Mouse (Mus musculus): ENCODE data around the gene Mybphl.
A peak's percentile ranks its signal among the peaks of the same experiment; 100 is the strongest.

Gene Mybphl

GRCm38 (mm10) chr3:108372691-108373090 is 8.0 kb downstream of the Mybphl start:
- no peak for DNase-seq

GRCm38 (mm10) chr3:108378875-108379663 is 14.4 kb downstream of the Mybphl start:
- no peak for DNase-seq

DNA sequence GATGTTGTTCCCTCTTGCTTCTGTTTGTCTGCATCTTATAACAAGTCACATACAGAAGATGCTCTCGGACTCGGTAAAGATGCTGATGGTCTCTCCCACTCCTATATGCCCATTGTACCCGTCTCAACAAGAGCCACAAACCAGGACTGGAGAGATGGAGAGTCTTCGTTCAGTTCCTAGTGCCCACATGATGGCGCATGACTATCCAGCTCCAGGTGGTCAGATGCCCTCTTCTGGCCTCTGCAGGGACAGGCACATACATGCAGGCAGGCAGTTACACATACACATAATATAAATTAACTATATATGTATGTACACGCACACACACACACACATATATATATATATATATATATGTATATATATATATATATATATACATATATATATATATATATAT is 16.0 kb downstream of the Mybphl start:
- no peak for DNase-seq

DNA sequence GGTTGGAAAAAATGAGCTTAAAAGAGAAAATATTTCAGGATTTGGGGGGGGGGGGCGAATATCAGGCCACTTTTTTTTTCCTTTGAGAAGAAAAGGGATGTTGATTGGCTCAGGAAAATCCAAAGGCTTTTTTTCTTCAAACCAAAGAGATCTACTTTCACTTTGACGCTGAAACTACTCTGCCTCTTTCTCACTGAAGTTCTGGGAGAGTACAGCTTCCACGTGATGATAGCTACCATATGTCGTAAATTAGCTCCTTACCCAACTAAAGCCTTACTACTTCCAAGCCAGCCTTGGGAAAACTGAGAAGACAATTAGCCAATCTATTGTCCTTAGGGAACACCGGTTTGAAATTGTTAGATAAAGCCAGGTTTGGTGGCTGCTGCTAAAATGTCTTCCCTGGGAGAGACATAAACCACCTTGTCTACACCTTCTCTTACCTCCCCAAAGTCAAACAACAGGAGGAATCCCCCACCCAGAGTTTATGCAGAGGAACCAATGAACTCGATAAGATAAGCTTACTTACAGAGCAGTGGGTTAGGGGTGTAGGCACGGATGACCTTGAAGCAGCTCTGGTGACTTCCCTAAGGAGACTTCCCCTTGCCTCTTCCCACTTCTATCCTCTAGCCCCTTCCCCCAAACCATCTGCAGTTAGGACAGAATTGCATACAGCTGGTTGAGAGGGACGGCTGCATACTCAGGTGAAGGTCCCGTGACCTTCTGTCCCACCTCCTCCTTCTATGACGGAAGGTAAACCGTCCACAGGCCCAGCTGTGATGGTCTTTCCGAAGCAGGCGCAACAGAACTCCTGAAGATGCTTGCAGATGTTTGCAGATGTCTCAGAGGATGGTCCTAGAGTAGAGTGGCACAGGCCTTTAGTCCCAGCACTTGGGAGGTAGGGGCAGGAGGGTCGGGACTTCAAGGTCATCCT is 17.5 kb downstream of the Mybphl start:
- no peak for DNase-seq

GRCm38 (mm10) chr3:108383485-108384354 is 19.0 kb downstream of the Mybphl start, which contains the start of gene Psrc1:
Psrc1 (plus strand) TSS chr3:108383839.
- peak; percentile 93 for DNase-seq

DNA sequence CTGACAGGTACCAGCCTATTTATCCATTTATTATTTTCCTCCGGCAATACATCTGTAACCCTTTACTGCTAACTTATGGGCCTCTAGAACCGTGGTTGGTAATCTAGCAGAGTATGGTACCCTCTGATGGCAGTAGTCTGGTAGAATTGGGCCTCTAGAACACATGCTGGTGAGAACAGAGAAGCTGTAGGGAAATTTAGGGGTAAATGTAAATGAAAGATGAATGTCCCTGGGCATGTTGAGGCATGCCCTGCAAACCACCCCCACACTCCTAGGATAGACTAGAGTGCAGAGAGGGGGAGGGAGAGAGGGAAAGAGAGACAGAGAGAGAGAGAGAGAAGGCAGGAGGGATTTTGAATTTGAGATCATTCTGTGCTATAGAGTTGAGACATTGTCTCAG is 19.7 kb downstream of the Mybphl start:
- no peak for DNase-seq

GRCm38 (mm10) chr3:108386186-108386585 is 21.5 kb downstream of the Mybphl start:
- no peak for DNase-seq

DNA sequence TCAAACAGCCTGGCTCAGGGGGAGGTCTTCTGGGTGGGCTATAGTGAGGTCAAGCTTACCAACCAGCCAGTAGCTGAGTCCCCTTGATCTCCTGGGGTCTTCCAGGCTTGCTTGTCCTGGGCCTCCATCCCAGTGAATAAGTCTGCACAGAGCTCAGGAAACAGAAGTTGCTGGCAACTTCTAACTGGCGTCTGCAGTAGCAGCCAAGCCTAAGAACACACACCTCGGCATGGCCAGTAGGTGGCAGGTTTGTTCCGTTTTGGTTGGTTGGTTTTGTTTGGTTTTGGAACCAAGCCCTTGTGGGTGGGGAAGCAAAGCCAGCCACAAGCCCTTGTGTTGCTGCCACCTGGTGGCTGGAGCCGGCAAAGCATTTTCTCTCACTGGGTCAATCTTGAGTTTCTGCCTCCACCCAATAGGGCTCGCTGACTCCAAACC is 24.4 kb downstream of the Mybphl start:
- DNase-seq = peak; percentile 98

- no peak for DNase-seq
These were observed 27.6 kb downstream of the Mybphl start for GRCm38 (mm10) chr3:108392299-108392698.

DNA sequence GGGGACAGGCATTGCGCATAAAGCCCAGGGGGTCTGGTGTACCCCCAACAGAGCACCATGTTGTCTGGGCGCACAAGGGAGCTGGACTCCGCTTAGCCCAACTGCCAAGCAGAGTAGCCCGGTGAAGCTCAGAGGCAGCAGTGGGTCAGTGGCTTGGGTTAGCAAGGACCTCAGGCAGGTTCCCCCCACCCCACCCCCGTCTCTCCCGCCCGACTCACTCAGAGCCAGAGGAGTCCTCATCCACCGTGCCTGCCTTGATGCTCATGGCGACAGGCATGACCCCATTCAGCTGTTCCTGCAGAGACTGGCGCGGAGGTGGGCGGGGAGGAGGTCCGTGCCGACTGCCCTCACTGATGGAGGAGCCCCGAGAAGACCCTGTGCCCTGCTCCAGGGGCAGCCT is 28.1 kb downstream of the Mybphl start:
- DNase-seq = peak; percentile 67

GRCm38 (mm10) chr3:108398281-108398680 is 33.6 kb downstream of the Mybphl start:
- no peak for DNase-seq

GRCm38 (mm10) chr3:108400442-108400841 is 35.7 kb downstream of the Mybphl start:
- no peak for DNase-seq

- peak; percentile 96 for DNase-seq
These were observed 37.2 kb downstream of the Mybphl start for GRCm38 (mm10) chr3:108401692-108402527.

DNA sequence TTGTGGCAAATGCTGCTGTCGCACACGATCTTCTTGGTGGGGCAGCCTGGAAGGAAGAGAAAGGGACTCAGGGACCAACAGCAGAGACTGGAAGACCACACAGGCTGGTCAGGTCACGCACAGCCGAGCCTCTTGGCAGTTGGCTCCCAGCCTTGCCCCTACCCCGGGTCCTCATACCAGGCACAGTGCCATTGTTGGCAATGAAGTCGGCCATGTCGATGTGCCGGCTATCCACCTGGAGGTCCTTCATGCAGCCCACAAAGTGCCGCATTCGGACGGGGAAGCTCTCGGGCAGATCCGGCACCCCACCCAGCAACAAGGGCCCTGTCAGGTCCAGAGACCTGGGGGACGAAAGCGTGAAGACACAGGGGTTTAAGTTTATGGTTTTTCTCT is 37.8 kb downstream of the Mybphl start:
- no peak for DNase-seq

- no peak for DNase-seq
These were observed 41.0 kb downstream of the Mybphl start for GRCm38 (mm10) chr3:108405536-108406305.

GRCm38 (mm10) chr3:108406306-108406885 is 41.7 kb downstream of the Mybphl start:
- peak; percentile 58 for DNase-seq

DNA sequence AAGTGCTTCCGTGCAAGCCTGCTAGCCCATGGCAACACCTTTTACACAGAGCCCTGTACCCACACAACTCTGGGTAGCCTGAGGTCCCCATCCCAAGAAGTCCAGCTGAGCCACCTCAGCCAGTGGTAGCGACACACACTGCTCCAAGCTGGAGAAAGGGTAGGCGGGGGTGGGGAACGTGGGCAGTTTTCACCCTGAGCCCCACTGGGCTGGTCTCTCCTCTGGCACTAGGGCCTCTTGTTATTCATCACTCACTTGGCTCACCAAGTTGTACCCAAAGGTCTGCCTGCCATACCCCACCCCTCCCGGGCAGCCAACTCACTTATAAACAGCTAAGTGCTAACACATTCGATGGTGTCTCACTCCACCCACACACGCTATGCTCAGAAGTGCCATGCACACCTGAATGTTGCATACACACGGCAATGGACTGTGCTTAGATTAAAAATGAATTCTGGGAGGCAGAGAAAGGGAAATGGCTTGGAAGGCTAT is 43.9 kb downstream of the Mybphl start:
- no peak for DNase-seq

DNA sequence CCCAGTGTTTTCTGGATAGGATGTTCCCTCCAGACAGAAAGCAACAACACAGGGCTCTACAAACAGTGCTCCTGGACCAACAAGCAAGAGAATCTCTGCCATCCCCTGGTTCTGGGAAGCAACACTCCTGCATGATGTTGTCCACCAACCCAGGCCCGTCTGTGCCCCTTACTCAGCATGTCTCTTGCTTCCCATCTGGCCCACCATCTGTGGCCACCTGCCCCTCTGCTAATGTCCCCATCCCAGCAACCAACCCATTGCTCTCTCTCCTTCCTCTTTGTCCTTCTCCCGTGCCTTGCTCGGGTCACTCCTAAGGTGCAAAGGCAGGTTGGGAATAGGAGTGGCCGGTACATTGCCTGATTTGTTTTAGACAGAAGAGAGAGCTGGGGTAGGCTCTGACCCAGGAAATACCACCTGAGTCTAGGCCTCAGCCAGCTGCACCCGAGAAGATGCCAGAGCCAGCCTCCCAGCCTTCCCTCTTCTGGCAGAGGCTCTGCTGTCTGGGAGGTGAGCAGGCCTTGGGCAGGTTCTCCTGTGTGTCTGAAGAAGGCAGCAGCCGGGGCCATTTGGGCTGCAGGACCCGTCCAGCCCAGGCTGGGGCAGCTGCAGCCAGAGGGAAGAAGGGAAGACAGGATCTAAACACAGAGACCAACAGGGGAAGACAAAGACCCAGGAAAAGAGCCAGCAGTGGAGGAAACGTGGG is 45.1 kb downstream of the Mybphl start:
- DNase-seq = peak; percentile 38

DNA sequence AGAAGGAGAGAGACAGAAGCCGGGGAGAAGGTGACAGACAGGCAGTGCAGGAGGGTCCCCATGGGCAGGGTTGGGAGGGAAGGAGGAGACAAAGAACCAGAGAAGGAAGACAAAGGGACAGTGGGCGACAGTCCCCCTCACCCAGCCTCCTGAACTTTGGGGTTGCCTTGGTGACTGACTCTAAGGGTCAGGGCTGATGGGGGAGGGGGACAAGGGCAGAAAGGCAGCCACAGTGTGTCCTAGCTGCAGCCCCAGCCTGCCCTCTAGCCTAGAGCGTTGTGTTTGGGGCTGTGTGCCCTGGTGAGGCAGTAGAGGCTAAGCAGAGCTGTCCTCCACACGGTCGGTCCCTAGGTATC is 45.6 kb downstream of the Mybphl start:
- peak; percentile 56 for DNase-seq
